Mouse (Mus musculus) midbrain, embryonic 16.5 days (tissue): ENCODE measurements around the gene Cyth4. TPM values are rescaled to one million over a fixed set of nuclear protein-coding genes. Genes with fewer than 3 reads are reported as not detected.

Experiments used
- ATAC-seq: fragments of 200-750 bp; cut with Nextera tagmentation; 2 replicates; pipeline ENCODE4 v1.8.0; 2017; ENCODE audit warnings: moderate TSS enrichment
- H3K27ac ChIP-seq: fragments of 300-500 bp; sonication (generic); 2 replicates; pipeline ENCODE4 v1.5.1; 2014; ENCODE audit warnings: mild to moderate bottlenecking, low read length, mixed read lengths
- H3K27me3 ChIP-seq: fragments of 300-500 bp; sonication (generic); 2 replicates; pipeline ENCODE4 v1.6.1; 2014; ENCODE audit warnings: low read depth, low read length, mixed read lengths; ENCODE audit not compliant: control insufficient read depth, insufficient read depth
- H3K36me3 ChIP-seq: fragments of 300-500 bp; sonication (generic); 2 replicates; pipeline ENCODE4 v1.6.1; 2014; ENCODE audit warnings: mild to moderate bottlenecking, low read length, moderate library complexity, mixed read lengths; ENCODE audit not compliant: control insufficient read depth, insufficient read depth
- H3K4me1 ChIP-seq: fragments of 300-500 bp; sonication (generic); 2 replicates; pipeline ENCODE4 v1.6.1; 2014; ENCODE audit warnings: mild to moderate bottlenecking, low read length, mixed read lengths; ENCODE audit not compliant: control insufficient read depth, insufficient read depth
- H3K4me2 ChIP-seq: fragments of 300-500 bp; sonication (generic); 2 replicates; pipeline ENCODE4 v1.6.1; 2014; ENCODE audit warnings: mild to moderate bottlenecking, low read length, mixed read lengths
- H3K4me3 ChIP-seq: fragments of 300-500 bp; sonication (generic); 2 replicates; pipeline ENCODE4 v1.5.1; 2014; ENCODE audit warnings: low read depth, mild to moderate bottlenecking, low read length, moderate library complexity, mixed read lengths
- H3K9ac ChIP-seq: fragments of 300-500 bp; sonication (generic); 2 replicates; pipeline ENCODE4 v1.6.1; 2014; ENCODE audit warnings: low read depth, low read length, mixed read lengths
- H3K9me3 ChIP-seq: fragments of 300-500 bp; sonication (generic); replicated peaks from 2 replicates; pipeline ENCODE4 v1.6.1; 2014; ENCODE audit warnings: mild to moderate bottlenecking, low read length, mixed read lengths; ENCODE audit not compliant: control insufficient read depth, poor library complexity, severe bottlenecking
- WGBS: fragments of 180-500 bp; shearing (Covaris S2); extraction: QIAGEN DNeasy Blood & Tissue Kit; methylation state at CpG from one replicate; pipeline ENCODE4 v1.1.7; 2014; 5-methylcytosine and 5-hydroxymethylcytosine counted together
- polyA plus RNA-seq: library from polyadenylated mRNA; unstranded; fragments of >200 nt; fragmentation: Nextera tagmentation; extraction: Ambion mirVana; gene quantifications from 2 replicates; pipeline ENCODE4 v1.2.1, GENCODE M21; 2015

Gene Cyth4
- polyA plus RNA-seq, 1 experiment from 2014 or later = 5.3 TPM

DNA sequence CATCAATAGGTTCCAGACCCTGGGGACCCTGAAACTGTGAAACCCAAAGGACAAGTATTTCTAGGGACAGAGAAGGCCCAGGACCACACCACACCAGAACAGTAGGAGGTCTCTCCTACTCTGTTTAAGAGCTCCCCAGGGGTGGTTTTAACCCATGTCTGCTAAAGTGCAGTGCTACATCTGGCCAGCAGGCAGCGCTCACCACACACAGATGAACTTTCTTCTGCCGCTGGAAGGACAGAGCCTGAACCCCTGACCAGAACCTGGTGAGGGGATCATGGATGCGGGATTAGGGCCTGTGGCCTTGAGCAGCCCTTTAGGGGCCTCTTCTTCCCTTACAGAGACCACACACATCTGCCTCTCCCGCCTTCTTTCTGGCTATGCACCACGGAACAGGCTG, 26.6 kb downstream of the Cyth4 start:
- no peak for ATAC-seq
- Histone ChIP-seq H3K27ac (no peak overlapping the region), H3K9ac (no peak overlapping the region), H3K36me3 (no peaks in the 10 kb centered on the region), H3K9me3 (no peaks in the 10 kb centered on the region), H3K4me3 (no peak overlapping the region), H3K27me3 (no peaks in the 10 kb centered on the region), H3K4me1 (no peaks in the 10 kb centered on the region), H3K4me2 (no peak overlapping the region)
- 8% methylated on average over 5 of the region's 5 CpGs for WGBS

DNA sequence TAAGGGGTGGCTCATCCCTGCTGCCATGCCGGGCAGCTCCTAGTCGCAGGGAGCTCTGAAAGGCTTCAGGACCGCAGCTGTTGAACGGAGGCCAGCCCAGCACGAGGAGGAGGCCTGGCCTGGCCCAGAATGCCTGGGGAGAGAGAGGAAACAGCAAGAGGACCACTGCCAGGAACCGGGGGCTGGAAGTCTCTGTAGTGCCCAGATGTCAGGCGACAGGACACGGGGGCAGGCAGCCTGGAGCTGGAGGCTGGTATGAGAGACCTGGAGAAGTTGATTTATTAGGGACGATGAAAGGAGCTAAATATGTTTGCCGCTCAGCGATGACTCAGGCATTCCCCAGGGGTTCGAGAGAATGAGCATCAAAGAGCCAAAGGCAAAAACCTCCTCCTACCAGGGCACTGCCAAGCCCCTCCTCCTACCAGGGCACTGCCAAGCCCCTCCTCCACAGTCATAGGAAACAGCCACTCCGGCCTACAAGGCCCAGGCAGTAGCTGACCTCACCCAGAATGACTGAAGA, 27.6 kb downstream of the Cyth4 start:
- Histone ChIP-seq H3K27ac (0 out of 2 replicates have a peak overlapping the region, but pooled peaks have one; percentile 24), H3K36me3 (no peaks in the 10 kb centered on the region)

DNA sequence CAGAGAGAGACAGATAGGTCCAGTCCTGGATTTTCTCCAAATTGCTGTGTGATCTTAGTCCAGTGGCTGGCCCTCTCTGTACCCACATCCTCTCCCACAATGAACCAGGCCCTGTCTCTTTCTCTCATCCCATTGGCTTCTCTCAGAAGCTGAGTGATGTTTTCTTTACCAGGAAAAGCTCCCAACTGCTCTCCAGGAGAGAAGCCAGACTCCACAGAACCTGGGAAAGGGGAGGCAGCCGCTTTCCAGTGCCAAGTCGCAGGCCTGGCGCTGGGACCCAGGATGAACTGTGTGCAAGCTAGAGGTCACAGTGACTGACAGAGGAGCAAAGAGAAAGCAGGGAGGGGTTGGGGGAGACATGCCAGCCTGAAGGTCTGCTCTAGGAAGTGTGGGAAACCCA, 28.1 kb downstream of the Cyth4 start:
- ATAC-seq = no peak
- Histone ChIP-seq H3K27ac (no peak overlapping the region), H3K36me3 (no peaks in the 10 kb centered on the region), H3K4me2 (no peak overlapping the region), H3K27me3 (no peaks in the 10 kb centered on the region), H3K9ac (no peak overlapping the region), H3K4me3 (no peak overlapping the region), H3K4me1 (no peaks in the 10 kb centered on the region), H3K9me3 (no peaks in the 10 kb centered on the region)
- WGBS = 84% methylated on average over 3 of the region's 3 CpGs

More for the DNA sequence above, 27.6 kb downstream of the Cyth4 start:
- Histone ChIP-seq H3K4me2 (no peak overlapping the region), H3K4me1 (no peaks in the 10 kb centered on the region), H3K4me3 (no peak overlapping the region), H3K9me3 (no peaks in the 10 kb centered on the region), H3K9ac (peak overlapping the region; percentile 36; the same call in 1 of the 2 replicates), H3K27me3 (no peaks in the 10 kb centered on the region)
- ATAC-seq = 0 out of 2 replicates have a peak, but pooled peaks have one; percentile 43
- WGBS = 38% methylated on average over 13 of the region's 13 CpGs

DNA sequence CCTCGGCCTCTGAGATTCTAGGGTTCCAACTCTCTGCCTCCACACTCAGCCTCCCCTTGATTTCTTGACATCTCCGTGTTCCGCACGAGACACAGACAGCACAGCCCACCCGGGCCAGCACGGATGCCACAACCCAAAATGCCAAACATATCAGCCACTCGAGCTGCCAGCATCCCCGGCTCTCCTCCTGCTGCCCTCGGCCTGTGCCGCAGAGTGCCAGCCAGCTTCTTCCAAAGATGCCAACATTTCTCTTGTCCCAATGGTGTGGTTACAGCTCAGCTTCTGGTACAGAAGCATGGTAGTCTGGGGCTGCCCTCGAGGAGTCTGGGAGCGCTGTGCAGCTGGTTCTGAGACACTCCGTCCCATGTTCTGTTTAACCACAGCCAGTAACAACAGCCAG, 29.4 kb downstream of the Cyth4 start:
- Histone ChIP-seq H3K4me3 (no peak overlapping the region), H3K4me2 (no peak overlapping the region), H3K9ac (no peak overlapping the region), H3K9me3 (no peaks in the 10 kb centered on the region), H3K27ac (no peak overlapping the region), H3K36me3 (no peaks in the 10 kb centered on the region), H3K27me3 (no peaks in the 10 kb centered on the region), H3K4me1 (no peaks in the 10 kb centered on the region)
- ATAC-seq = no peak
- 91% methylated on average over 13 of the region's 13 CpGs for WGBS

DNA sequence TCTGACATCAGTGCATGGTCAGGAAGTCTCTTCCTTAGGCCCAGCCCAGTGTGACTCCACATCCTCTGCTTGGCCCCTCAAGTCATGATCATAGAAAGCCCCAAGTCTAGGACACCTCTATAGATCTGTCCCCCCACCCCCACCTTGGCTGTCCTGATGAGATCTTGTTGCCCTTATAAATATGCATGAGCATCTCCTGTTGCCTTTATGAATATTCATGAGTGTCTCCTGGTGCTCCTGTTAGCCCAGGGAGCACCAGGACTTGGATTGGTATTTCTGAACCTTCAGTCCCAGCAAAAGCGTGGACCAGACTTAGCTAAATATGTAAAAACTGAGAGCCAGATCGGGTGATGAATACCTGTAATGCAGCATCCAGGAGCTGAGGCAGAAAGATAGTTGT, 35.5 kb downstream of the Cyth4 start:
- WGBS = 53% methylated on average over 2 of the region's 2 CpGs
- H3K4me1 ChIP-seq = peaks cover 17% of the 10 kb centered on the region
- no peak overlapping the region for H3K27ac ChIP-seq
- H3K4me3 ChIP-seq = no peak overlapping the region
- no peak for ATAC-seq
- H3K36me3 ChIP-seq = no peaks in the 10 kb centered on the region
- H3K9me3 ChIP-seq = no peaks in the 10 kb centered on the region
- H3K9ac ChIP-seq = no peak overlapping the region
- no peak overlapping the region for H3K4me2 ChIP-seq
- H3K27me3 ChIP-seq = no peaks in the 10 kb centered on the region

DNA sequence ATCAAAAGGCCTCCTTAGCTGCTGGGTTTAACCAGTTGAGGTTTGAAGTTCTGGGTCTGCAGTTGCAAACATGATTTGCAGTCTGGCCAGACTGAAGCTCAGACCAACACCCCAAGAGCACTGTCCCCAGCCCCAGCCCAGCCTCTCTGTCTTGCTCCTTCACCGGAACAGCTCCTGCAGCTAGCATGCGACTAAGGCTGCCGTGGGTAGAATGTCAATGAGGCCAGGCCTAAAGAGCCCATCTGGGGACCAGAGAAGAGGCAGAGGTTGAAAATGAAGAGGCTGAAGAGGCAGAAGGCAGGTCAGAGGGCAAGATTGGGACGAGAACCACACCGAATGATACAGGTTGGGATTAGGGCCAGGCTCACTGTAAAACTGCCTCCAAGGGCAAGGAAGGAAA, 36.6 kb downstream of the Cyth4 start:
- no peaks in the 10 kb centered on the region for H3K36me3 ChIP-seq
- peak overlapping the region; percentile 52; the same call in 1 of the 2 replicates for H3K27ac ChIP-seq
- no peaks in the 10 kb centered on the region for H3K9me3 ChIP-seq
- no peak overlapping the region for H3K4me3 ChIP-seq
- H3K4me2 ChIP-seq = no peak overlapping the region
- no peak for ATAC-seq
- H3K27me3 ChIP-seq = no peaks in the 10 kb centered on the region
- H3K4me1 ChIP-seq = peaks cover 22% of the 10 kb centered on the region
- WGBS = 22% methylated on average over 5 of the region's 5 CpGs
- peak overlapping the region; percentile 8; the same call in 1 of the 2 replicates for H3K9ac ChIP-seq

DNA sequence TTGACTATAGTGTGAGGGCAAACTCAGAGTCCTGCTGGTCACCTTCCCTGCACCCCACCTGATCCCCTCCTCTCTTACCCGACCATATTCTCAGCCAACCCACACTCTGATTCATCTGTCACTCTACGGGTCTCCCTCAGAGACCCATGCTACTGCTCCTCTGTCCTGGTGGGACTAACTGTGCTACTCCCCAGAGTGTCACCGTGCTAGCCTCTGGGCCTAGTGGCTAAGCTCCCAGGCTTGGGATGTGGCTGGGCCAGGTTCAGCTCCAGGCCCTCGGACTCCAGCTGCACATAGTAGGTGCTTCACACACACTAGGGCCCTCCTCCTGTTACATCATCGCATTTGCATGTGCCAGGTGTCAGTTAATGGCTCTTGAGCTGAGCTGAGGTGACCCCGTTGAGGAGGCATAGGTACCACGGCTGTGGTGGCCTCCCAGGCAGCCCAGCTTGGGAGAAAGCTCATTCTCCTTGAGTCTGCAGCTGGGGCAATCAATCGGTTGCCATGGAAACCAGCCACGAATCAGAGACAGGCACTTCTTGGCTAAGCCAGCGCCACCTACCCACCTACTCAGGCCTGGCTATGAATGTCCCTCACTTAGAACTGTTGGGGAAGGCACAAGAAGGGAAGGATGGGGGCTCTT, 37.4 kb downstream of the Cyth4 start:
- Histone ChIP-seq H3K4me1 (peaks cover 25% of the 10 kb centered on the region), H3K27ac (peak overlapping the region; percentile 65), H3K9me3 (no peaks in the 10 kb centered on the region), H3K9ac (0 out of 2 replicates have a peak overlapping the region, but pooled peaks have one; percentile 21), H3K36me3 (no peaks in the 10 kb centered on the region), H3K4me3 (no peak overlapping the region), H3K27me3 (no peaks in the 10 kb centered on the region), H3K4me2 (no peak overlapping the region)
- ATAC-seq = peak; percentile 72
- 26% methylated on average over 10 of the region's 10 CpGs for WGBS

DNA sequence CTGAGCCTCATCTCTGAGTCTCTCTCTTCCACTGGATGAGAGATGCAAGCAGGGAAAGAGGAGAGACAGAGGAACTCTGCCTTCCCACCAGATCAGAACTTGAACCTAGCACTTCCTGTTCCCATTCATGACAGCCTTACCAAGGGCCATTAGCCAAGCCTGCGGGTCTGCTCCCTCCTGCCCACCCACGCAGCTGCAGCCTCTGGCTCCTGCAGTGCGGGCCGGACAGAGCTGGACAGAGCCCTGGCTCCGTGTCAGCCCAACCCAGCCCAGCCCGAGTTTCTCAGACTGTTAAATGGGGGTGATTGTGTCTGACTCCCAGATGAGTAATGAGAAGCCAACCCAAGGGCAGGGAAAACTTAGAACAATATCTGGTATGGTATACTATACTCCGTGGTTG, 38.4 kb downstream of the Cyth4 start:
- Histone ChIP-seq H3K36me3 (no peaks in the 10 kb centered on the region), H3K4me3 (no peak overlapping the region), H3K9ac (peak overlapping the region; percentile 21; the same call in 1 of the 2 replicates), H3K27me3 (no peaks in the 10 kb centered on the region), H3K4me1 (peaks cover 25% of the 10 kb centered on the region), H3K9me3 (no peaks in the 10 kb centered on the region), H3K27ac (no peak overlapping the region), H3K4me2 (no peak overlapping the region)
- 41% methylated on average over 7 of the region's 7 CpGs for WGBS
- ATAC-seq = no peak

DNA sequence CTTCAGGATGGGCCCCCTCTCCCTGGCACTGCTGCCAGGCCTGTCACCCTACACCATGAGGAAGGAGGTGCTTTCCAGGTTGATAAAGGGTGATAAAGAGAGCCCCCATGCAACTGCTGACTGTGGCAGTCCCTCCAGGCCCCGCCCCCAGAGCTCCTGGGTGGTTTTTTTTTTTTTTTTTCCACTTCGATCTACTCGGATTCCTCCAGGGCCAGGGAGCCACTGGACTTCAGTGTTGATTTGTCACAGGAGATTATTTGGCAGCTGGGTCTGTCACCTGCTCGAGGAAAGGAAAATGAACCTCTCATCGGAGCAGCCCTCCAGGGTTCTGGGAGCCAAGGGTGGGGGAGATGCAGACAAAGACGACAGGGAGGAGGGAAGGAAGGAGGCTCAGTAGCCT, 46.8 kb downstream of the Cyth4 start:
- no peak for ATAC-seq
- 20% methylated on average over 6 of the region's 6 CpGs for WGBS
- Histone ChIP-seq H3K4me3 (no peak overlapping the region), H3K27me3 (no peaks in the 10 kb centered on the region), H3K4me2 (no peak overlapping the region), H3K4me1 (peaks cover 3% of the 10 kb centered on the region; the same call in 1 of the 2 replicates), H3K27ac (no peak overlapping the region), H3K9ac (no peak overlapping the region), H3K9me3 (no peaks in the 10 kb centered on the region), H3K36me3 (no peaks in the 10 kb centered on the region)
